Mouse (Mus musculus) retina, postnatal 1 day (tissue): Measurements from ENCODE around the gene Gm3512.
"Not testable (repeated sequence)": the region's sequence is repeated elsewhere in the genome, so short reads cannot be mapped to it uniquely, and the experiment has no call there.

Source experiments
- DNase-seq: peaks from one replicate; pipeline ENCODE4 v3.0.0-alpha.2; 2012

Gene Gm3512

DNA sequence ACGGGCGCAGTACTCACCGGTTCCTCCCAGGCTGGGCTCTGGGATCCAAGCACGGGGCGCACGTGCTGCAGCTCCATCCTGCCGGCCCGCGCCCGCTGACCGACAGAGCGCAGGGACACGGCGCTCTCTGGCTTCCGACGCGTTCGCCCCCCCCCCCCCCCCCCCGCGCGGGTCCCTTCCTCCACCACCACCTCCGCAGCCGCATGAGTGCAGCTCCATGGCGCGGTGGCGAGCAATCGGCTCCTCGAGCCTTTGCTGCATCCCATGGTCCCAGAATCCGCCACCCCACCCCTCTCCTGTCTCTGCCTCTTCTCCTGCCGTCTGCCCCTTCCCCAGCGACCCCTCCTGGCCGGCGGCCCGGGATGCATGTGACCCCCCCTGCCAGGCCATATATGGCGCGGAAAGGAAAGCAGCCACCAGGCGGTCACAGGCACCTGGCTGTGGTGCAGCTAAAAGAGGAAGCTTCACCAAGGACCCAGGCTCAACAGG lies at the start of gene Gm3512:
Gm3512 (minus strand) TSS at position 51 of the 489 bp plus-strand sequence.
- DNase-seq = not testable (repeated sequence)

DNA sequence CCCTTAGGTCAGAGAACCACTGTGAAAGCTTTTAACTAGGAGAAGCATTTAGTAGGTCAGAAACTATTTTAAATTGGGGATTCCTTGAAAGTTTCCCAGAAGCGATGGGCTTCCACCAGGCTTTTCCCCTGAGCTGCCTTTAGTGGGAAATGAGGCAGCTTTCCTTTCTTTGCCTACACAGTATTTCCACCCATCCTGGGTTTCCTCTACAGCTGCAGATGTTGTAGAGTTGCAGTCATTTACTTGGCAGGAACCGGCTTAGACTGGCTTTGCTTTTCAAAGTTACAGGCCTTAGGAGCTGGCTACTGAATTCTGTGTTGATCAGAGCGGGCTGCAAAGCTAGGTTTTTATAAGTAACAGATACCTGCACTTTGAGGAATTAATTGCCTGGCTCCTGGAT lies 25.7 kb upstream of the Gm3512 start:
- not testable (repeated sequence) for DNase-seq

DNA sequence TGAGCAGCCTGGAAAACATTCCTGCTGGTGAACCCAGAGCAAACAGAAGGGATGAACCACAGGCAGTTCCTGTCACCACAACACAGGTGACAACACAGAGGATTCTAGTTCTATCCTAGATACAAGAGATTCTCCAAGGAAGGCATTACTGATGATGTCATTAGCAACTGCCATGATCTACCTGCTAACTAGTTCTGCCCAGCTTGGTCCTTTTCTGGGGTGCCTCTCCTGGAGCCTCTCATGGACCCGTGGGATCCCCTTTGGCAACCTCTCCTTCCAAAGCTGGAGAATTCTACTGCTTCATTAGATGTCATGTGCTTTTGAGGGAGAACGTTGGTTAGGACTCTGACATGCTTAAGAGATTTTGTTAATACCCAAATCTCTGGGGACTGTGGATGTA lies 20.1 kb upstream of the Gm3512 start, which contains the start of gene Gm16434:
Gm16434 (minus strand) TSS at position 101 of the 400 bp plus-strand sequence.
- DNase-seq = not testable (repeated sequence)

DNA sequence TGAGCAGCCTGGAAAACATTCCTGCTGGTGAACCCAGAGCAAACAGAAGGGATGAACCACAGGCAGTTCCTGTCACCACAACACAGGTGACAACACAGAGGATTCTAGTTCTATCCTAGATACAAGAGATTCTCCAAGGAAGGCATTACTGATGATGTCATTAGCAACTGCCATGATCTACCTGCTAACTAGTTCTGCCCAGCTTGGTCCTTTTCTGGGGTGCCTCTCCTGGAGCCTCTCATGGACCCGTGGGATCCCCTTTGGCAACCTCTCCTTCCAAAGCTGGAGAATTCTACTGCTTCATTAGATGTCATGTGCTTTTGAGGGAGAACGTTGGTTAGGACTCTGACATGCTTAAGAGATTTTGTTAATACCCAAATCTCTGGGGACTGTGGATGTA lies 49.0 kb downstream of the Gm3512 start, which contains the start of gene Gm6676:
Gm6676 (minus strand) TSS at position 101 of the 400 bp plus-strand sequence.
- DNase-seq = not testable (repeated sequence)

DNA sequence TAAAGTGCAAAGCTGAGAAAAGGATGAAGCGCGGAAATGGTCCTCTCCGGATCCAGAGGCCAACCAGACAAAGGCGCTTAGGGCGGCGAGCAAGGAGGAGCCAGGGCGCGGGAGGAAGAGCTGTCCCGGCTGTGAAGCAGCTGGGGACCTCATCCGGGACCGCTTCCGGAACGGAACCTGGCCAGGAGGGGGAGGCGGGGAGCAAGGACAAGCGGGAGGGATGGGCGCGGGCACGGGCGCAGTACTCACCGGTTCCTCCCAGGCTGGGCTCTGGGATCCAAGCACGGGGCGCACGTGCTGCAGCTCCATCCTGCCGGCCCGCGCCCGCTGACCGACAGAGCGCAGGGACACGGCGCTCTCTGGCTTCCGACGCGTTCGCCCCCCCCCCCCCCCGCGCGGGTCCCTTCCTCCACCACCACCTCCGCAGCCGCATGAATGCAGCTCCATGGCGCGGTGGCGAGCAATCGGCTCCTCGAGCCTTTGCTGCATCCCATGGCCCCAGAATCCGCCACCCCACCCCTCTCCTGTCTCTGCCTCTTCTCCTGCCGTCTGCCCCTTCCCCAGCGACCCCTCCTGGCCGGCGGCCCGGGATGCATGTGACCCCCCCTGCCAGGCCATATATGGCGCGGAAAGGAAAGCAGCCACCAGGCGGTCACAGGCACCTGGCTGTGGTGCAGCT lies 69.1 kb downstream of the Gm3512 start:
- DNase-seq = peak; percentile 54
